Mouse (Mus musculus) macrophage (primary cell): ENCODE data around the gene Vmn1r157. TPM values are rescaled to one million over a fixed set of nuclear protein-coding genes. Genes with fewer than 3 reads are reported as not detected.
"Not testable (repeated sequence)": the region's sequence is repeated elsewhere in the genome, so short reads cannot be mapped to it uniquely, and the experiment has no call there.

Experiments used
- H3K27ac ChIP-seq: fragments of 350-480 bp; formaldehyde crosslinking; 2 replicates; pipeline ENCODE4 v1.9.0; 2021
- H3K36me3 ChIP-seq: fragments of 350-480 bp; formaldehyde crosslinking; 2 replicates; pipeline ENCODE4 v1.9.0; 2021; ENCODE audit errors: inconsistent target
- H3K4me3 ChIP-seq: fragments of 350-480 bp; formaldehyde crosslinking; 2 replicates; pipeline ENCODE4 v1.9.0; 2021; ENCODE audit errors: inconsistent target
- H3K79me2 ChIP-seq: fragments of 350-480 bp; formaldehyde crosslinking; 2 replicates; pipeline ENCODE4 v1.9.0; 2021; ENCODE audit errors: inconsistent target
- WGBS: methylation state at CpG from one replicate; pipeline ENCODE4 v1.1.7; 2026; ENCODE audit warnings: inconsistent platforms; ENCODE audit not compliant: missing documents; 5-methylcytosine and 5-hydroxymethylcytosine counted together
- polyA plus RNA-seq: library from polyadenylated mRNA; stranded (reverse); fragments of 250-400 nt; gene quantifications from 3 replicates; pipeline ENCODE4 v1.2.4, GENCODE M21; 2018; ENCODE audit warnings: inconsistent platforms
- total RNA-seq, 78 experiments: library from RNA; depleted of rRNA; stranded (reverse); fragments of 250-400 nt; gene quantifications; 1 replicate in 9 of 78; 2 replicates in 24 of 78; 3 replicates in 43 of 78; 4 replicates in 2 of 78; pipeline ENCODE4 v1.2.4; 2018; ENCODE audit warnings: inconsistent platforms in 56 of 78

Vmn1r157 gene
- total RNA-seq (2018; cell fraction: chromatin; rRNA removed): not detected
- not detected for total RNA-seq (2018; cell fraction: cytosol; rRNA removed)
- not detected for total RNA-seq (2018; cell fraction: nucleus; rRNA removed)
- polyA plus RNA-seq: not detected in 3 replicates

- H3K27ac ChIP-seq, H3K4me3 ChIP-seq, H3K36me3 ChIP-seq, H3K79me2 ChIP-seq: not testable (repeated sequence)
- 37% methylated on average over 2 of the region's 3 CpGs for WGBS
Measured at GRCm38 (mm10) chr7:22761397-22761796, at the start of gene Vmn1r157. Vmn1r157 (plus strand) TSS chr7:22761697.

- H3K27ac ChIP-seq, H3K79me2 ChIP-seq, H3K36me3 ChIP-seq, H3K4me3 ChIP-seq: not testable (repeated sequence)
- no CpG with 5 or more reads among the region's 1 CpGs for WGBS
Measured at GRCm38 (mm10) chr7:22719610-22720009, 41.9 kb upstream of the Vmn1r157 start, which contains the start of gene Gm4567. Gm4567 (minus strand) TSS chr7:22719710.

GRCm38 (mm10) chr7:22775981-22776380, 14.5 kb downstream of the Vmn1r157 start:
- H3K4me3 ChIP-seq, H3K27ac ChIP-seq, H3K36me3 ChIP-seq, H3K79me2 ChIP-seq: not testable (repeated sequence)
- WGBS: 100% methylated on average over 1 of the region's 11 CpGs

GRCm38 (mm10) chr7:22790682-22791081, 29.2 kb downstream of the Vmn1r157 start, which contains the start of gene Vmn1r158:
Vmn1r158 (minus strand) TSS chr7:22790782.
- H3K79me2 ChIP-seq, H3K36me3 ChIP-seq, H3K4me3 ChIP-seq, H3K27ac ChIP-seq: not testable (repeated sequence)
- 93% methylated on average over 1 of the region's 2 CpGs for WGBS

Other genes with a start within 250 kb of the Vmn1r157 start
- gene Vmn1r152, start 238.7 kb upstream of the Vmn1r157 start, polyA plus RNA-seq: not detected in 3 replicates
- gene Gm8677, start 226.8 kb upstream of the Vmn1r157 start, polyA plus RNA-seq: not detected in 3 replicates
- not detected in 3 replicates for gene Gm4201, start 196.4 kb upstream of the Vmn1r157 start, polyA plus RNA-seq
- not detected in 3 replicates for gene Gm4565, start 173.6 kb upstream of the Vmn1r157 start, polyA plus RNA-seq
- not detected in 3 replicates for gene Vmn1r155, start 103.7 kb upstream of the Vmn1r157 start, polyA plus RNA-seq
- gene Gm8693, start 69.4 kb upstream of the Vmn1r157 start, polyA plus RNA-seq: not detected in 3 replicates
- not detected in 3 replicates for gene Gm4567, start 42.0 kb upstream of the Vmn1r157 start, polyA plus RNA-seq
- gene Vmn1r158, start 29.1 kb downstream of the Vmn1r157 start, polyA plus RNA-seq: not detected in 3 replicates
- gene Vmn1r159, start 81.9 kb downstream of the Vmn1r157 start, polyA plus RNA-seq: not detected in 3 replicates
- gene Vmn1r160, start 109.5 kb downstream of the Vmn1r157 start, polyA plus RNA-seq: not detected in 3 replicates
- not detected in 3 replicates for gene Gm4214, start 223.0 kb downstream of the Vmn1r157 start, polyA plus RNA-seq